Mouse (Mus musculus): ENCODE results near the gene Itgb3. TPM values are rescaled to one million over a fixed set of nuclear protein-coding genes. Genes with fewer than 3 reads are reported as not detected.

The Itgb3 gene
- total RNA-seq, 2 experiments from 2014 or later = 4.1 TPM

DNA sequence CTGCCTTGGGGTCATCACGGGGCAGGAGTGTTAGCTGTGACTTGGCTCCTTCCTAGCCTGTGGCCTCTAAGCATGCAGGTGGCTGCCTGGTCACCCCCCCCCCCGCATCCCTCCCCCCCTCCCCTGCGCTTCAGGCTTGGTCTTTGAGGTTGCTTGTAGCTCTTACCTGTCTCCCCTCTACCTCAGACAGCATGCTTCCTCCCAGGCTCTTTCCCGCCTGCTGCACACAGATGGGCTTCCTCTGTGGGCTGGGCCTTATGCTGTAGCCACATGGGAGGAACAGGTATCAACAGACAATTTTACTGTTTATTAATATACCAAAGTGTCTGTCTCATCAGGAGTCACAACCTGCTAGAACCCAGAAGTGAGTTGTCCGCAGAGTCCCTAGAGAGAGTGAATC is 38.8 kb downstream of the Itgb3 start:
- intact Hi-C loops (cut with DNase I) = no loop called here
- DNase-seq = no peak

DNA sequence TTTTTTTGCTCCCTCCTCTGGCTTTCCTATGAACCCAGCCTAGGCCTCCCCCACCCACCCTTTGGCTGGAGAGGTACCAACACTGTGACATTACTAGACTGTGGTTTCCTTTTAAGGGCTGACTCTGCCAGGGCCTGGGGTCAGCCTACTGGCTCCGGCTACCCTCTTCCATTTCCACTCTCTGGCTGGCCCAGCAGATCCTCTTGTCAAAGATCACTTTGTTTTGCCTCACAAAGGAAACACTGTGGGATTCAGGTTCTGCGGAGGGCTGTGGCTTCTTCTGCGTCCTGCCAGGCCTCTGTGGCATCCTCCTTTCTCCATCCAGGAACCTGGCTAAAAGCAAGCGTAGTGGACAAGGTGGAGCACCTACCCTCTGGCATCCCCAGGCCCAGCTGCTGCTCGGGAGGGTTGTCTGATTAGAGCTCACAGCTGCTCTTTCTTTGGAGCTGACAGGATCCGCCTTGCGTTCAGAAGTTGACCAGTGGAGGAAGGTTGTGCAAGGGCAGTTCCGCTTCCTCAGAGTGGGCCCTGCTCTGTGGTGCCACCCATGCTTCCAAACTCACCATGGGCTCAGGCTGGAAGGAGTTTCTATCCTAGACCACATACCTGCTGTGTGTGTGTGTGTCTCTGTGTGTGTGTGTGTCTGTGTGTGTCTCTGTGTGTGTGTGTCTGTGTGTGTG is 39.5 kb downstream of the Itgb3 start:
- no peak for DNase-seq
- intact Hi-C loops (cut with DNase I) = no loop called here

DNA sequence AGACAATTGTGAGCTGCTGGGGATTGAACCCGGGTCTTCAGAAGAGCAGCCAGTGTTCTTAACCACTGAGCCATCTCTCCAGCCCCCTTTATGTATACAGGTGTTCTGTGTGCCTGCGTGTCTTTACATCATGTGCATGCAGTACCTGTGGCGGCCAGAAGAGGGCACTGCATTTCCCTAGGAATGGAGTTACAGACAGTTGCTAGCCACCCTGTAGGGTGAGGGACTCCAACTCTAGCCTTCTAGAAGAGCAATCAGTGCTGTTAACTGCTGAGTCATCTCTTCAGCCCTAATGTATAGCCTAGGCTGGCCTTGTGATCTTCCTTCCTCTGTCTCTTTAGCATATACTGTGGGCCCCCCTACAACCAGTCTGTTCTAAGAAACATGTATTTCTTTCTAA is 40.8 kb downstream of the Itgb3 start:
- intact Hi-C loops (cut with DNase I) = no loop called here
- DNase-seq = peak; percentile 31

DNA sequence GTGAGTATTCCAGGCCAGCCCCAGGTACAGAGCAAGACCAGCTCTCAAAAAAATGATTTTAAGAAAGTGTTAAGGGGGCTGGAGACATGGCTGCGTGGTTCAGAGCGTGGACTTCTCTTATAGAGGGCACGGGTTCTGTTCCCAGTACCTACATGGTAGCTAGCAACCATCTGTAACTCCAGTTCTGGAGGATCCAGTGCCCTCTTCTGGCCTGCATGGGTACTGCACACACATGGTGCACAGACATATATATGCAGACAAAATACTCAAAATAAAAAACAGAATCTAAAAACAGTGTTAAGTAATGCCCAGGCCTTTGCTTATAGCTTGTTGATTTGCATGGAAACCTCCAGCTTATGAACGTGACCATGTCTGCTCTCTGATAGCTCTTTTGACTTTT is 52.8 kb downstream of the Itgb3 start:
- no peak for DNase-seq
- intact Hi-C loops (cut with DNase I) = no loop called here

DNA sequence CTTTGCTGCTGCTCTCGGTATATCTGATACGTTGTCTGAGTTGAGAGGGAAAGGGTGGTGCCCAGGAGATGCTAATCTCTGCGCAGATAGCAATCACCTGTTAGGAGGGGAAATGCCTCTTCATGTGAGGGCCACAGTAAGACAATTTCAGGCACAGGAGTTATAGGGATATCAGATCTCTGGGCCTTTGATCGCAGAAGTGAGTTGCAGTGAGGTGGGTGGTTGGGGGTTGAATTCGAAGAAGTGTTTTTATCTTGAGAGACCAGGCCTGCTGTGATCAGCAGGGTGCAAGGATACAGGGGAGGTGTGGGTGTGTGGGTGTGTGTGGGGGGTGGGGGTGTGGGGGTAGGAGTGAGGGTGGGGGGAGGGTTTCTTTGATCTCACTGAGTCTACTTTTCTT is 53.3 kb downstream of the Itgb3 start:
- intact Hi-C loops (cut with DNase I) = no loop called here
- DNase-seq = no peak

DNA sequence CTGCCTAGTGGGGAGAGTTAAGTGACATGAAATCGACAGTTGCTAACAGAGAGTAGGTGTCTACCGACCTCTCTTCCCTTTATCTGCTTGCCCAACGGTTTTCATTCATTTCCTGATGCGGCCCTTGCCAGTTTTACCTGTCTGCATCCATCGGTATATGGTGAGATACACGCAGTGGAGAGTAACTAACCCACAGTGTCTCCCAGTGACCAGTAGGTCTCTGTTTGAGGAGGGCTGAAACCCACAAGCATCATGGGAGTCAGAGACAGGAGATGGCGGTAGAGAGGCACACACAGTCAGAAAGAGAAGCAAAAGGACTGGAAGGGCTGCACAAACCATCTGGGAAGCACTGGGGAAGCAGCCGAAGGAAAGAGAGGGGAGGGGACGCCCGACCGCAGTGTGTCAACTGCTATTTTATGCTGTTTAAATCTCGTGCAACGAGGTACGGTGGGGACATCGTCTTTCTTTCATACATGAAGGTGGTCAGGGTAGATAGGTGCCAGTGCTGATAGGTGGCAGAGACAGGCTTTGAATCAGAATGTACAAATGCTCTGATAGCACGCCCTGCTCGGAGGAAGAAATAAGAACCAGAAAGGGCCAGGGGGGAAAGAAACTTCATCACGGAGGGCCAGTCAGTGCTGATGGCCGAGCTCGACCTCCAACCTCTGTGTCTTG is 53.9 kb downstream of the Itgb3 start:
- intact Hi-C loops (cut with DNase I) = no loop called here
- no peak for DNase-seq

DNA sequence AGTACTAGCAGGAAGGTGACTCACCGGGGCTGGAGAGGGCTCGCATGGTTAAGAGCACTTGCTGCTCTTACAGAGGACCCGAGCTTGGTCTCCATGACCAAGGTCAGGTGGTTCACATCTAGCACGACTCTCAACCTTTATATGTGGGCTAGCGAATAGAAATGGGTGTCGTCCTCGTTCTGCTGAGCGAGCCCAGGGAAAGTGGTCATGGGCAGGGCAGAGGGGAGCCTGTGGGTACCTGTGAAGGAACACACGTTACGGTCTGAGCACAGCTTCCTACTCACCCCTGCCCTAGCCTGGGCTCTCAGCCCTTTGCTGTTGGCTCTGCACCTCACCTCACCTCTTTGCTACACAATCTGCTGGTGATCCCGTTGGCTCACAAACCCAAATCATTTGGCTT is 54.8 kb downstream of the Itgb3 start:
- DNase-seq = no peak
- intact Hi-C loops (cut with DNase I) = no loop called here

GRCm38 (mm10) chr11:104663241-104663877 is 55.6 kb downstream of the Itgb3 start:
- intact Hi-C loops (cut with DNase I) = no loop called here
- no peak for DNase-seq

- intact Hi-C loops (cut with DNase I) = no loop called here
- no peak for DNase-seq
Observed at GRCm38 (mm10) chr11:104663878-104664261, 56.1 kb downstream of the Itgb3 start.

DNA sequence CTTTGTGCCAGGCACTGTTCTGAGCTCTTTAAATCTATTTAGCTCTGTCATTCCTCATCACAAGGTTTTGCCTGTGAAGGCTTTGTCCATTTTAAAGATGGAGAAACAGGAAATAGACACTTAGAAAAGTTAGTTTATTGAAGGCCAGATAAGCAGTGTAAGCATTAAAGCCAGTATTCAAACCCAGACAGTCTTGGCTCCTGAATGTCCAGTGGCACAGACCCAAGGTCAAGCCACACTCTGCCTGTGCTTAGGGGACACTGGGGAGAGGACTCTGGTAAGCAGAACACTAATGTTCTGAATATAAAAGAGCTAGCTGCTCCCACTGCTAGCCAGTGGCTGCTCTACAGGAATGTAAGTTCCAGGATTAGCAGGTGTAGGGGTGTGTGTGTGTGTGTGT is 56.6 kb downstream of the Itgb3 start:
- no peak for DNase-seq
- intact Hi-C loops (cut with DNase I) = no loop called here

- DNase-seq = no peak
- intact Hi-C loops (cut with DNase I) = no loop called here
Observed at GRCm38 (mm10) chr11:104667399-104667798, 59.6 kb downstream of the Itgb3 start.

- intact Hi-C loops (cut with DNase I) = no loop called here
- DNase-seq = no peak
Observed at GRCm38 (mm10) chr11:104673412-104673811, 65.6 kb downstream of the Itgb3 start.

DNA sequence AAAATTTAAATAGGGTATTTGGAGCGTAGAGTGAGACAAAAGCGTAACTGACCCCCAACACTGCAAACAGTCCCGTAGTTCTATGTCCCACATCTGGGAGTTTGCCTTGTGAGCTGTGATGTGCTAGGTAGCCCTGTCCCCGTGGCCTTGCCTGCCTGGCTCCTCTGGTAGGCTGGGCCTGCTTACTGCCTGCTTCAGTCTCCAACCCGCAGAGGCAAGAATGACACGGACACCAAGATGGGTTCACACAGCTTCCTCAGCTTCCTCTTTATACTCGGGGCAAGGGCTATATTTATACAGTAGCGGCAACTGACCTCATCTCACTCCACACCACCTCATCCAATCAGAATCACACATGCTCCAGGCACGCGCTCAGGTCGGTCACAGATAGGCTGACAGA is 67.0 kb downstream of the Itgb3 start:
- intact Hi-C loops (cut with DNase I) = no loop called here
- DNase-seq = no peak

- intact Hi-C loops (cut with DNase I) = no loop called here
- DNase-seq = no peak
Observed at GRCm38 (mm10) chr11:104685548-104685947, 77.7 kb downstream of the Itgb3 start, which contains the start of gene Gm11639. Gene Gm11639, plus strand, starts transcription at chr11:104685707.

DNA sequence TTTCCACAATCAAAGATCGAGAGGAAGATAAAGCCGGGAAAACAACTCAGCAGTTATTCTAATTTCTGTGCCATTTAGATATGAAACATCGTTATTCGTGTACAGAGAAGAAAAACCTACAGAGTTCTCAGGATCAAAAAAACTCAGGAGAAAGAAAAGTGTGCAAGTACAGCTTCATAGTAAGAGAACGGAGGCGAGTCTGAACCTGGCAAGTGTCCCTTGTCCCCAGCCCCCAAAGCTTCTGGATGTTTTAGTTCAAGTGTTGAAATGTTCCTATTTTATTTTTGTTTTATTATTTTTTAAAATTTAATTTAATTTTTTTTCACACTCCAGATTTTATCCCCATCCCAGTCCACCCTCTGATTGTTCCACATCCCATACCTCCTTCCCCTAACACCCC is 85.4 kb downstream of the Itgb3 start:
- no peak for DNase-seq
- intact Hi-C loops (cut with DNase I) = no loop called here

DNA sequence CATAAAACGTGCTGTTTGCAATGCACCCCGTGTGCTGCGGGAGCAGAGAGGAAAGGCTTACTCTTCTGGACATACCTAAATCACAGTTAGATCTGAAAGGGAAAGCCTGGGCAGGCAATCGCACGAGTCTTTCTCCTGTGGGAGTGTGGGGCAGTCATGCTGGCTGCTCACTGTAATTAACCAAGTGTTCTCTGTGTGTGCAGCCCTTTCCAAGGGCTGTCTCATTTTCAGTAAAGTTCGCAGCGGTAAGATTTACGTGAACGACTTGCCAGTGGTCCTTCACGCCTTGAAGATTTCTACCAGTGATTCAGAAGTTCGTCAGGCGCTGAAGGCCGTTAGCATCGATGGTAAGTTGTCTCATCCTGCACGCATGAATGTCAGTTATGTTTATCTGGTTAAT is 96.3 kb downstream of the Itgb3 start:
- intact Hi-C loops (cut with DNase I) = no loop called here
- no peak for DNase-seq

GRCm38 (mm10) chr11:104707084-104707483 is 99.3 kb downstream of the Itgb3 start:
- intact Hi-C loops (cut with DNase I) = no loop called here
- no peak for DNase-seq

Other genes with a start within 250 kb of the Itgb3 start
- gene Kansl1, start 139.1 kb upstream of the Itgb3 start, total RNA-seq (2021) = 10 to 100 TPM; 74.9 to 79.6 TPM
- 10 to 100 TPM; 67.8 to 70.3 TPM for gene Cdc27, start 57.4 kb upstream of the Itgb3 start, total RNA-seq (2021)
- gene Myl4, start 57.3 kb upstream of the Itgb3 start, total RNA-seq (2021) = 1 to 10 TPM; 3.1 to 3.6 TPM
- gene Gm11639, start 77.7 kb downstream of the Itgb3 start, total RNA-seq (2021) = under 1 TPM; 0.79 to 0.96 TPM